Mouse (Mus musculus): ENCODE measurements around the gene Nudt9. TPM values are rescaled to one million over a fixed set of nuclear protein-coding genes. Genes with fewer than 3 reads are reported as not detected.

Gene Nudt9
- total and polyA plus RNA-seq, 2 experiments from 2014 or later, result 51.0 to 62.9 TPM

DNA sequence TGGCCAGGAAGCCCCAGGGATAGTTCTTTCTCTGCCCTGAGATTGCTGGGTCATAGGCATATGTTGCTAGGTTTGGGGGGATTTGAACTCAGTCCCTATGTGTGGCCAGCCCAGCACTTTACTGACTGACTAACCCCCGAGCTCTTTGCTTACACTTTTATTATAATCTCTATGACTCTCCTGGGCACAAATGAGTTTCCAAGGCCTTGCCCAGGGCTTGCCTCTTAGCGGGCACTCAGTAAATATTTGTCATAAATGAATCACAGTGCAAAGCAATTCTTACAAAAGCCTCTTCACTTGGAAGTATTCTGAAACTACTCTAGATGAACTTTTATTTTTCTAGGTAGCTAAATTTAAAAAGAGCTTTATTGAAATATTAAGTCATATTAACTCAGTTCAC is 42.2 kb upstream of the Nudt9 start:
- Histone ChIP-seq H3K4me3 (ENCODE audit: low read depth, low read length) (no peak overlapping the region), H3K4me2 (ENCODE audit: low read depth, low read length) (no peak overlapping the region), H3K9me3 (replicated peaks; ENCODE audit: control insufficient read depth, low read length) (no peaks in the 10 kb centered on the region), H3K9ac (replicated peaks; ENCODE audit: low read depth, low read length) (no peak overlapping the region), H3K27ac (ENCODE audit: low read depth) (no peak overlapping the region), H3K36me3 (replicated peaks; ENCODE audit: control insufficient read depth, insufficient read depth, low read length) (peaks cover 55% of the 10 kb centered on the region), H3K27me3 (ENCODE audit: control insufficient read depth, insufficient read depth, low read length) (no peaks in the 10 kb centered on the region), H3K4me1 (ENCODE audit: control insufficient read depth, insufficient read depth) (no peaks in the 10 kb centered on the region)
- ATAC-seq (ENCODE audit: insufficient read depth, low read depth) (no peak), DNase-seq (ENCODE audit: low spot score) (no peak)
- TF ChIP-seq EP300 (IDR thresholded peaks at IDR 0.05; ENCODE audit: low read depth) (no peak), CTCF (IDR thresholded peaks at IDR 0.05; ENCODE audit: low read depth) (no peak)
- WGBS, result 83% methylated on average over 2 of the region's 2 CpGs

DNA sequence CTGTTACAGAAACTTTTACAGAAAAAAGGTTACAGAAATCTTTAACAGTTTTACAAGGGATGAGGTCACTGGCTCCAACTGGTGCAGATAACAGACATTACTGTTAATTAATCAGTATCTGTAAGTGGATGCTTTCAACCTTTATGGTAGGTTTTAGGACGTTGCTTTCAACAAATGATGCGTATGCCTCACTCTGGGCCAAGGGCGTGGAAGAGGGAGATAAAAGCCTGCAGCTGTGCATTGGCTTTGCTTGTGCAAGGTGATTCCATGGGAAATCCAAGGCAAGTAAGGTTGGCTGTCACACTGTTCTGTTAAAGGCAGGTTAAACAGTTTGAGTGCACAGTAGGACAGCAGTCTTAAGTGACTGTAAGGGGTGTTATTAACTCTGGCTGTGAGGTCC is 39.3 kb upstream of the Nudt9 start:
- H3K4me2 ChIP-seq (ENCODE audit: low read depth, low read length), result no peak overlapping the region
- no peaks in the 10 kb centered on the region for H3K4me1 ChIP-seq (ENCODE audit: control insufficient read depth, insufficient read depth)
- H3K27me3 ChIP-seq (ENCODE audit: control insufficient read depth, insufficient read depth, low read length), result no peaks in the 10 kb centered on the region
- no peak for TF ChIP-seq CTCF (IDR thresholded peaks at IDR 0.05; ENCODE audit: low read depth)
- no peak for TF ChIP-seq EP300 (IDR thresholded peaks at IDR 0.05; ENCODE audit: low read depth)
- no peak overlapping the region for H3K27ac ChIP-seq (ENCODE audit: low read depth)
- DNase-seq (ENCODE audit: low spot score) (no peak), ATAC-seq (ENCODE audit: insufficient read depth, low read depth) (no peak)
- no peak overlapping the region for H3K4me3 ChIP-seq (ENCODE audit: low read depth, low read length)
- no peak overlapping the region for H3K9ac ChIP-seq (replicated peaks; ENCODE audit: low read depth, low read length)
- WGBS, result 74% methylated on average over 3 of the region's 3 CpGs
- H3K36me3 ChIP-seq (replicated peaks; ENCODE audit: control insufficient read depth, insufficient read depth, low read length), result peaks cover 59% of the 10 kb centered on the region
- no peaks in the 10 kb centered on the region for H3K9me3 ChIP-seq (replicated peaks; ENCODE audit: control insufficient read depth, low read length)

DNA sequence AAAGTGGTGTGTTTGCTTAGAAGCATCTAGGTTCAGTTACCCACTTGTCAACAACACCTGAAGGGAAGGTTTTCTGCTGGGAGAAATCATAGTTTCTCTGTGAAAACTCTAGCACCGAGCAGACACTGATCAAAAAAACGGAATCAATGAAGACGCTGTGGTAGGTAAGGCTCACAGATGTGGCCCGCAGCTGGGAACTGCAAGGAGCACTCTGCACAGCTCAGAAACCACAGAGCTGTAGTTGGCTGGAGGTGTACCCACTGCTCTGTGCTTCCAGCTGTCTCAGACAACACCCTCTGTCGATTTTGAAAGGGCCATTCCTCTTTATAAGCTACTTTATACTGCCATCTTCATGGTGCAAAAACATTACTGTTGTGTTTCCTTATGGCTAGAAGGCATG is 38.3 kb upstream of the Nudt9 start:
- Histone ChIP-seq H3K36me3 (replicated peaks; ENCODE audit: control insufficient read depth, insufficient read depth, low read length) (peaks cover 52% of the 10 kb centered on the region), H3K4me2 (ENCODE audit: low read depth, low read length) (no peak overlapping the region)
- WGBS, result 73% methylated on average over 5 of the region's 5 CpGs

DNA sequence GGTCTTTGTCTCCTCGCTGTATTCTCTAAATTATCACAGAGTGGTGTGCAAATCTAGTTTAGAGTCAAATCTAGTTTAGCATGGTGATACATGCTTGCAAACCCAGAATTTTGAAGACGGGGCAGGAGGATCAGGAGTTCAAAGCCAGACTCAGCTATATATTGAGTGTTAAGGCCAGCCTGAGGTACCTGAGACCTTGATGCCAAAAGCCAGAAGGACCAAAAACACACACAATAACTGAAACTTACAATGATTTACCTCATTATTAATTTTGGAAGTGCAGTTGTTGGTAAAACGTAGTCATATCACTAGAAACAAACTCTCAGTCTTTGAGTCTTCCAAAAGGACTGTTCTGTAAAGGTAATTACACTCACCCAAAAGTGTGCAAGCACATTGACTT is 36.7 kb upstream of the Nudt9 start:
- WGBS, result 86% methylated on average over 3 of the region's 3 CpGs
- DNase-seq (ENCODE audit: low spot score) (no peak), ATAC-seq (ENCODE audit: insufficient read depth, low read depth) (no peak)
- TF ChIP-seq CTCF (IDR thresholded peaks at IDR 0.05; ENCODE audit: low read depth), result no peak
- peaks cover 44% of the 10 kb centered on the region for H3K36me3 ChIP-seq (replicated peaks; ENCODE audit: control insufficient read depth, insufficient read depth, low read length)
- no peak overlapping the region for H3K4me2 ChIP-seq (ENCODE audit: low read depth, low read length)
- H3K4me1 ChIP-seq (ENCODE audit: control insufficient read depth, insufficient read depth), result no peaks in the 10 kb centered on the region
- H3K4me3 ChIP-seq (ENCODE audit: low read depth, low read length), result no peak overlapping the region
- no peaks in the 10 kb centered on the region for H3K27me3 ChIP-seq (ENCODE audit: control insufficient read depth, insufficient read depth, low read length)
- no peaks in the 10 kb centered on the region for H3K9me3 ChIP-seq (replicated peaks; ENCODE audit: control insufficient read depth, low read length)
- H3K9ac ChIP-seq (replicated peaks; ENCODE audit: low read depth, low read length), result no peak overlapping the region
- no peak overlapping the region for H3K27ac ChIP-seq (ENCODE audit: low read depth)

More for the DNA sequence above, 38.3 kb upstream of the Nudt9 start:
- Histone ChIP-seq H3K4me1 (ENCODE audit: control insufficient read depth, insufficient read depth) (no peaks in the 10 kb centered on the region), H3K4me3 (ENCODE audit: low read depth, low read length) (no peak overlapping the region), H3K27me3 (ENCODE audit: control insufficient read depth, insufficient read depth, low read length) (no peaks in the 10 kb centered on the region), H3K9ac (replicated peaks; ENCODE audit: low read depth, low read length) (no peak overlapping the region), H3K9me3 (replicated peaks; ENCODE audit: control insufficient read depth, low read length) (no peaks in the 10 kb centered on the region), H3K27ac (ENCODE audit: low read depth) (no peak overlapping the region)
- no peak for DNase-seq (ENCODE audit: low spot score)
- no peak for TF ChIP-seq EP300 (IDR thresholded peaks at IDR 0.05; ENCODE audit: low read depth)
- no peak for TF ChIP-seq CTCF (IDR thresholded peaks at IDR 0.05; ENCODE audit: low read depth)
- ATAC-seq (ENCODE audit: insufficient read depth, low read depth), result no peak

DNA sequence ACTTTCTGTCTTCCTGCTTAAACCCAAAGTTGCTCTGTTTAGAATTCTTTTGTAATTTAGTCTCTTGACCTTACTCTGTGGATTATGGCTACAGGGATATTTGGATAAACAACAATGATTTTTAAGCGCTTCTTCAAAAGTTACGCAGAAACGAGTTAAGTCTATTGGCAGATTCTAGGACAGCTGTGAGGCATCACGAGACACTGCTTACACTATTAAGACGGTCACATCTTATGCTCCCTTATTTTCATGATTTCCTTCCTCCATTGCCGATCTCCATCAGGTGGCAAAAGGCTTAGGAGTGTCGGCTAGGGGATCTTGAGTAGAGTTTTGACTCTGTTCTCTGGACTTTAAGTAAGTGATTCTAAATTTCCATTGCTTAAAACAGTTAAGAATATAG is 35.8 kb upstream of the Nudt9 start:
- no peak overlapping the region for H3K4me3 ChIP-seq (ENCODE audit: low read depth, low read length)
- TF ChIP-seq CTCF (IDR thresholded peaks at IDR 0.05; ENCODE audit: low read depth), result no peak
- TF ChIP-seq EP300 (IDR thresholded peaks at IDR 0.05; ENCODE audit: low read depth), result no peak
- H3K4me1 ChIP-seq (ENCODE audit: control insufficient read depth, insufficient read depth), result no peaks in the 10 kb centered on the region
- no peak for DNase-seq (ENCODE audit: low spot score)
- H3K9me3 ChIP-seq (replicated peaks; ENCODE audit: control insufficient read depth, low read length), result no peaks in the 10 kb centered on the region
- no peaks in the 10 kb centered on the region for H3K27me3 ChIP-seq (ENCODE audit: control insufficient read depth, insufficient read depth, low read length)
- H3K27ac ChIP-seq (ENCODE audit: low read depth), result no peak overlapping the region
- peaks cover 42% of the 10 kb centered on the region for H3K36me3 ChIP-seq (replicated peaks; ENCODE audit: control insufficient read depth, insufficient read depth, low read length)
- H3K9ac ChIP-seq (replicated peaks; ENCODE audit: low read depth, low read length), result no peak overlapping the region
- no peak for ATAC-seq (ENCODE audit: insufficient read depth, low read depth)
- 84% methylated on average over 7 of the region's 7 CpGs for WGBS
- H3K4me2 ChIP-seq (ENCODE audit: low read depth, low read length), result no peak overlapping the region

DNA sequence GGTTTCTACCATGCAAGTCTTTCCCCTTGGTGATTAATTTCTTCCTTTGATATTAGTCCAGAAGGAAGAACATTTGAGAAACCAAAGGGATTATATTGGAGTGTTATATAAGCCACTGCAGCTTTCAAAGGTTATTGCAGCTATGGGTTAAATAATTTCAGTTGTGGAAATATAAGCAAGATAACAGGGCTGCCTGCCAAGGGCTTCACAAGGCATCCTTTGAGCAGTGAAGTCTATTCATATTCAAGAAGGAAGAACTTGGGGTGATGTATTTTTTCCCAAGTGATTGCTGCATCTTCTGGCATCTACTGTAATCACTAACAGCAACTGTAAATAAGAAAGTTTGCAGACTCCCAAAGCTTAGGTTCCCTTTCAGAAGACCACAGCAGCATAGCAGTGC is 34.7 kb upstream of the Nudt9 start:
- ATAC-seq (ENCODE audit: insufficient read depth, low read depth) (no peak), DNase-seq (ENCODE audit: low spot score) (no peak)
- H3K4me1 ChIP-seq (ENCODE audit: control insufficient read depth, insufficient read depth), result no peaks in the 10 kb centered on the region
- H3K9me3 ChIP-seq (replicated peaks; ENCODE audit: control insufficient read depth, low read length), result no peaks in the 10 kb centered on the region
- peaks cover 42% of the 10 kb centered on the region for H3K36me3 ChIP-seq (replicated peaks; ENCODE audit: control insufficient read depth, insufficient read depth, low read length)
- no peak overlapping the region for H3K9ac ChIP-seq (replicated peaks; ENCODE audit: low read depth, low read length)
- H3K4me2 ChIP-seq (ENCODE audit: low read depth, low read length), result no peak overlapping the region
- TF ChIP-seq CTCF (IDR thresholded peaks at IDR 0.05; ENCODE audit: low read depth) (no peak), EP300 (IDR thresholded peaks at IDR 0.05; ENCODE audit: low read depth) (no peak)
- no peak overlapping the region; the same call in 1 of the 2 replicates for H3K27ac ChIP-seq (ENCODE audit: low read depth)
- no peak overlapping the region for H3K4me3 ChIP-seq (ENCODE audit: low read depth, low read length)
- no peaks in the 10 kb centered on the region for H3K27me3 ChIP-seq (ENCODE audit: control insufficient read depth, insufficient read depth, low read length)
